Mouse (Mus musculus) kidney, postnatal 0 days (tissue): ENCODE measurements at regions not wholly inside any gene's neighbourhood (a gene's known extent, or its start where the extent isn't known, plus 50 kb on each side); places are given as distances from the start of the nearest gene placed in this dataset.

Experiments used
- ATAC-seq: fragments of 200-750 bp; cut with Nextera tagmentation; replicated peaks from 2 replicates; pipeline ENCODE4 v1.8.0; 2017; ENCODE audit warnings: low read depth, moderate number of reproducible peaks, moderate TSS enrichment, moderate library complexity; ENCODE audit not compliant: low FRiP score
- DNase-seq: peaks from one replicate; pipeline ENCODE4 v3.0.0-alpha.2; 2016; ENCODE audit warnings: low spot score
- H3K27ac ChIP-seq: fragments of 300-500 bp; sonication (generic); 2 replicates; pipeline ENCODE4 v1.5.1; 2014; ENCODE audit warnings: mild to moderate bottlenecking
- H3K27me3 ChIP-seq: fragments of 300-500 bp; sonication (generic); 2 replicates; pipeline ENCODE4 v1.6.1; 2014; ENCODE audit warnings: low read length, mixed read lengths; ENCODE audit not compliant: insufficient read depth
- H3K36me3 ChIP-seq: fragments of 300-500 bp; sonication (generic); 2 replicates; pipeline ENCODE4 v1.6.1; 2014; ENCODE audit warnings: low read length, mixed read lengths; ENCODE audit not compliant: insufficient read depth
- H3K4me1 ChIP-seq: fragments of 300-500 bp; sonication (generic); replicated peaks from 2 replicates; pipeline ENCODE4 v1.6.1; 2014; ENCODE audit warnings: antibody characterized with exemption, low read length, mixed read lengths; ENCODE audit not compliant: insufficient read depth
- H3K4me2 ChIP-seq: fragments of 300-500 bp; sonication (generic); 2 replicates; pipeline ENCODE4 v1.6.1; 2014; ENCODE audit warnings: mild to moderate bottlenecking, low read length, moderate library complexity, mixed read lengths
- H3K4me3 ChIP-seq: fragments of 300-500 bp; sonication (generic); replicated peaks from 2 replicates; pipeline ENCODE4 v1.5.1; 2014; ENCODE audit warnings: low read depth, low read length
- H3K9ac ChIP-seq: fragments of 300-500 bp; sonication (generic); 2 replicates; pipeline ENCODE4 v1.6.1; 2014; ENCODE audit warnings: low read depth, low read length
- H3K9me3 ChIP-seq: fragments of 300-500 bp; sonication (generic); replicated peaks from 2 replicates; pipeline ENCODE4 v1.6.1; 2016; ENCODE audit warnings: low read length, inconsistent platforms, mixed read lengths
- CTCF ChIP-seq: IDR thresholded peaks from 2 replicates; pipeline ENCODE4 v1.5.1; 2016; ENCODE audit warnings: antibody characterized with exemption, low read depth, mild to moderate bottlenecking, moderate library complexity
- WGBS: fragments of 180-500 bp; shearing (Covaris S2); extraction: QIAGEN DNeasy Blood & Tissue Kit; methylation state at CpG from one replicate; pipeline ENCODE4 v1.1.7; 2014; 5-methylcytosine and 5-hydroxymethylcytosine counted together

DNA sequence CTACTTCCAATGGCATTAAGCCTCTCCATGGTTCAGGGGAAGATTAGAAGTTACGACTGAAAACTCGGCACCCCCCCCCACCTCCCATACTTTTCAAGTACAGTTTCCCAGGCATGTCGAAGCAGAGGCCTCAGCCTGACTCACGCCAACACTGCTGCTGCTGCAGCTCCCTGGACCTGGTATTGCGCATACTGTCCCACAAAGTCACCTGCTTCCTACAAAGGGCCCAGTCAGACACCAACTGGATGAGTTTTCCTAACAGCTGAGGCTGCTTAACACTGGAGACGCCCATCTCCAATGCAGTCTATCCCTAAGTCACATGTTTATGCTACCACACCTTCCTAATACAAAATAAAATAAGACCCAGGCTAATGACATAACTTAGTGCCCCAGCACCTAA, 207.4 kb downstream of the Gpam start:
- no peaks in the 10 kb centered on the region for H3K9me3 ChIP-seq
- no peak overlapping the region for H3K9ac ChIP-seq
- 83% methylated on average over 6 of the region's 6 CpGs for WGBS
- DNase-seq (no peak), ATAC-seq (no peak)
- H3K27me3 ChIP-seq: no peaks in the 10 kb centered on the region
- H3K4me1 ChIP-seq: no peaks in the 10 kb centered on the region
- H3K27ac ChIP-seq: no peak overlapping the region
- H3K4me3 ChIP-seq: no peak overlapping the region
- no peak overlapping the region for H3K4me2 ChIP-seq
- no peaks in the 10 kb centered on the region for H3K36me3 ChIP-seq
- TF ChIP-seq CTCF: no peak

DNA sequence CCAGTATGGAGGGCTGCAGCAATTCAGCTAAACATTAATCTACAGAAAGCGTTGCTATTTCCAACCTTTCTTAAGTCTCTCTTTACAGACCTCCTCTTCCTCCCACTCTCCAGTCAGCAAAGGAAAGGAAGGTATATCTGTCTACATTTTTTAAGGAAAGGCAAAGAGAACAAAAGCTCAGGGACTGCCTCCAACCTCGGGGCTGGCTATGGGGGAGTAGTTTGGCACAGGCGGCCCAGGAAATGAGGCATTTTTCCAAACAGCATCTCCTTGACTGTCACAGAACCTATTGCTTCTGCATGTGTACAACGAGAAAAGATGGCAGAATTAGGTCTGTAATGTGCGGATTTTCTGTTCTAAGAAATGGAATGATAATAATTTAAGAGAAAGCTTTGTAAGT, 233.4 kb downstream of the Gpam start:
- Histone ChIP-seq H3K36me3 (no peaks in the 10 kb centered on the region), H3K9ac (no peak overlapping the region), H3K4me1 (no peaks in the 10 kb centered on the region), H3K4me3 (no peak overlapping the region), H3K4me2 (no peak overlapping the region), H3K27me3 (no peaks in the 10 kb centered on the region), H3K9me3 (no peaks in the 10 kb centered on the region), H3K27ac (no peak overlapping the region)
- WGBS: 75% methylated on average over 5 of the region's 5 CpGs
- DNase-seq (no peak), ATAC-seq (no peak)
- no peak for TF ChIP-seq CTCF

DNA sequence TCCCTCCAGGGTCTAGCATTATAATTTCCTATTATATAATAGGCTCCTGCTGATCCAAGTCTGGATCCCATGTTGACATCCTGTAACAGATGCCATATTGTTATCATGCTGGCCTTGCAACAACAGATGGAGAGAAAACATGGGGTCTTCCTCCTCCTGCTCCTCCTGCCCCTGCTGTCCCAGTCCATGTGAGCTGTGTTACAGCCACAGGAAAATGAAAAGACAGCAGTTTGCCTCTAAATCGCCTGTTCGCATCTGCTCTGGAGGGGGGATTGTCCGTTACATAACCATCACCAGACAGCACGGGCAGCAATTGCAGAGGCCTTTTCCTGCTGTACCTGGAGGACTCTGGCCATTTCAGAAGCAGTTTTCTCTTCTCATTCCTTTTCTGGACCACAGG, 260.0 kb downstream of the Gpam start:
- Histone ChIP-seq H3K4me3 (no peak overlapping the region), H3K27ac (no peak overlapping the region), H3K9me3 (no peaks in the 10 kb centered on the region), H3K9ac (no peak overlapping the region), H3K36me3 (no peaks in the 10 kb centered on the region), H3K4me2 (no peak overlapping the region), H3K4me1 (no peaks in the 10 kb centered on the region), H3K27me3 (no peaks in the 10 kb centered on the region)
- DNase-seq (no peak), ATAC-seq (no peak)
- 91% methylated on average over 4 of the region's 4 CpGs for WGBS
- TF ChIP-seq CTCF: no peak

DNA sequence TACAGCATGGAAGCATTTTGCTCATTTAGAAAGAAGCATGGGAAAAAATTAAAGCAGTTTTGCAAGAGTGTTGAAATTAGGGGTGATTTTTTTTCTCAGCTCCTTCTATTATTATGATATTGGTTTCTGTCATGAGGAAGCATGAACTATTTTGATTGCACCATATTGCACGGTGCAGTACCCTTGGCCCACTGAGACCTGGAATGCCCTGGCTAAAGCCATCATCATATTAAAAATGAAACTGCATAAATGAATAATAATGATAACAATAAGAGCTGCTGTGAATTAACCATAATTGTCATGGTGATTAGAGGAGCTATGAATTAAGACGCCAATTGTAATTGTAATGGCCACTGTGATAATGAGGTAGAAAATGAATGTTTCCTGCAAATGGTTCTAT, 271.8 kb downstream of the Gpam start:
- 90% methylated on average over 2 of the region's 2 CpGs for whole genome bisulfite sequencing
- H3K27me3 ChIP-seq: no peaks in the 10 kb centered on the region
- no peak overlapping the region for H3K4me2 ChIP-seq
- TF ChIP-seq CTCF: no peak
- no peak overlapping the region for H3K27ac ChIP-seq
- no peak overlapping the region for H3K9ac ChIP-seq
- H3K36me3 ChIP-seq: no peaks in the 10 kb centered on the region
- no peak overlapping the region for H3K4me3 ChIP-seq
- ATAC-seq: no peak
- DNase-seq: no peak
- no peaks in the 10 kb centered on the region for H3K9me3 ChIP-seq
- no peaks in the 10 kb centered on the region for H3K4me1 ChIP-seq

DNA sequence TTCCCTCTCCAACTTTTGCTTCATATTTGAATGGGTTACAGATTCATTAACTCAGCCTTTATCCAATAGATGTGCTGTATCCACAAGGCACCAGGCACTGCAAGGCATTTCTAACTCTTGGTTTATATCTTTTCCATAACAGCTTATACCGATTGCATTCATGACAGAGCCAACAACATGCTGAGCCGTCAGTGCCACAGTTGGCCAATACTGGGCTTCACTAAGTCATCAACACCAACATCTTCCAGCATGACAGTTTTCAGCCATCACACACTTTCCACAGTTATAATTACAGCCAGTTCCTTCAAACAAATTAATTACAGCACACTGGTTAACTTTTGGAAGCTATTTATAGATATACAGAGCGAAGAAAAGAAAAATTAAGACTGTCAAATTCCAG, 288.8 kb downstream of the Gpam start:
- 89% methylated on average over 3 of the region's 3 CpGs for WGBS
- Histone ChIP-seq H3K4me2 (no peak overlapping the region), H3K4me1 (no peaks in the 10 kb centered on the region), H3K27me3 (no peaks in the 10 kb centered on the region), H3K9ac (no peak overlapping the region), H3K4me3 (no peak overlapping the region), H3K9me3 (no peaks in the 10 kb centered on the region), H3K36me3 (no peaks in the 10 kb centered on the region), H3K27ac (no peak overlapping the region)
- DNase-seq (no peak), ATAC-seq (no peak)
- TF ChIP-seq CTCF: no peak

DNA sequence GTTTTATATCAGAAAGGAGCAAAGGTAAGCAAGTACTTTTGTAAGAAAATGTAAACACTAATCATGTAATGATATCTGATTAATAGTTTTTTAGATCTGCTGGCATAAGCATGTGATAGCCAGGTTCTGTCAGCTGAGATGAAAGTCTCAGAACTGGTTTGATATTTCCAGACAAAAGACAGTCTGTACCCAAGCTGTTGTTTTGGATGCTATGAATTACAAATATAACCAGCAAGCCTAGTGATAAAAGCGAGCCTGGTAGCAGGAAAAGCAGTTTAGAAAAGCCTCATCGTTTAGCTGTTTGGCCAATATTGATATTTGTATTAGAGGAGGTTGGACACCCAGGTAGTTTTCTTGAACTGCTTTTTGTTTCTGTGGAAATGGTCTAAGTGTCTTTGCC, 290.6 kb downstream of the Gpam start:
- Histone ChIP-seq H3K9ac (no peak overlapping the region), H3K4me2 (no peak overlapping the region)

DNA sequence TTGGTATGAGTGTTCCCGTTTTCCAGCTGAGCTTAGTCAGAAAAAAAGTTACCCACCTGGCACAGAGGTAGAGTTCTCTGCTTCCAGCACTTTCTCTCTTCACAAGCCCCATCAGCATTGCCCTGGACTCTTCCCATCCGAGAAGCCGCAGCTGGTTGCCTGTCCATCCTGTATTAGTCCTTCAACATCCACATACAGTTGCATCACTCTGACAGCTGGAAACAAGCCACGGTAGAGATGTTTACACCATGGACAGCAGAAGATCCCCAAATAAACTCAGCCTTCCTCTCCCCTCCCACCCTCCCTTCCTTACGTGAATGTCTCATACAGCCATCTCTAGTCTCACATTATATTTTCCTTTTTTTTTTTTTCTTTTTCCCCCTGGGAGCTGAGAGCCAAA, 304.9 kb downstream of the Gpam start:
- no peaks in the 10 kb centered on the region for H3K9me3 ChIP-seq
- WGBS: 75% methylated on average over 5 of the region's 5 CpGs
- ATAC-seq: no peak
- TF ChIP-seq CTCF: no peak
- no peak overlapping the region for H3K4me3 ChIP-seq
- H3K27ac ChIP-seq: no peak overlapping the region
- no peaks in the 10 kb centered on the region for H3K27me3 ChIP-seq
- no peaks in the 10 kb centered on the region for H3K36me3 ChIP-seq
- H3K4me2 ChIP-seq: no peak overlapping the region
- DNase-seq: no peak
- H3K4me1 ChIP-seq: no peaks in the 10 kb centered on the region
- no peak overlapping the region for H3K9ac ChIP-seq

More for the DNA sequence above, 290.6 kb downstream of the Gpam start:
- 89% methylated on average over 2 of the region's 2 CpGs for WGBS
- Histone ChIP-seq H3K4me1 (no peaks in the 10 kb centered on the region), H3K27me3 (no peaks in the 10 kb centered on the region), H3K27ac (no peak overlapping the region), H3K9me3 (no peaks in the 10 kb centered on the region), H3K4me3 (no peak overlapping the region), H3K36me3 (no peaks in the 10 kb centered on the region)
- no peak for TF ChIP-seq CTCF
- DNase-seq (no peak), ATAC-seq (no peak)
